Mouse (Mus musculus) embryonic facial prominence, embryonic 14.5 days (tissue): ENCODE measurements around the gene 2310057N15Rik. TPM values are rescaled to one million over a fixed set of nuclear protein-coding genes. Genes with fewer than 3 reads are reported as not detected.

Experiments used
- ATAC-seq: fragments of 200-750 bp; cut with Nextera tagmentation; 2 replicates; pipeline ENCODE4 v1.8.0; 2017; ENCODE audit warnings: low read depth, moderate number of reproducible peaks, moderate TSS enrichment
- DNase-seq: peaks from one replicate; pipeline ENCODE4 v3.0.0-alpha.2; 2015; ENCODE audit warnings: low spot score
- H3K27ac ChIP-seq: fragments of 300-500 bp; sonication (generic); replicated peaks from 2 replicates; pipeline ENCODE4 v1.5.1; 2014; ENCODE audit warnings: low read depth, mild to moderate bottlenecking, low read length, moderate library complexity
- H3K27me3 ChIP-seq: fragments of 300-500 bp; sonication (generic); replicated peaks from 2 replicates; pipeline ENCODE4 v1.6.1; 2014; ENCODE audit warnings: low read length; ENCODE audit not compliant: control insufficient read depth, insufficient read depth
- H3K36me3 ChIP-seq: fragments of 300-500 bp; sonication (generic); 2 replicates; pipeline ENCODE4 v1.6.1; 2014; ENCODE audit warnings: low read length, mixed read lengths; ENCODE audit not compliant: control insufficient read depth, insufficient read depth
- H3K4me1 ChIP-seq: fragments of 300-500 bp; sonication (generic); 2 replicates; pipeline ENCODE4 v1.6.1; 2014; ENCODE audit warnings: antibody characterized with exemption, low read length; ENCODE audit not compliant: control insufficient read depth, insufficient read depth
- H3K4me2 ChIP-seq: fragments of 300-500 bp; sonication (generic); 2 replicates; pipeline ENCODE4 v1.6.1; 2014; ENCODE audit warnings: low read depth, mild to moderate bottlenecking, low read length, moderate library complexity, mixed read lengths
- H3K4me3 ChIP-seq: fragments of 300-500 bp; sonication (generic); 2 replicates; pipeline ENCODE4 v1.5.1; 2014; ENCODE audit warnings: low read depth, mild to moderate bottlenecking, low read length
- H3K9ac ChIP-seq: fragments of 300-500 bp; sonication (generic); 2 replicates; pipeline ENCODE4 v1.6.1; 2014; ENCODE audit warnings: low read depth, mild to moderate bottlenecking, low read length, moderate library complexity, mixed read lengths
- H3K9me3 ChIP-seq: fragments of 300-500 bp; sonication (generic); 2 replicates; pipeline ENCODE4 v1.6.1; 2016; ENCODE audit warnings: low read length; ENCODE audit not compliant: control insufficient read depth
- WGBS: fragments of 180-500 bp; shearing (Covaris S2); extraction: QIAGEN DNeasy Blood & Tissue Kit; methylation state at CpG from one replicate; pipeline ENCODE4 v1.1.7; 2014; 5-methylcytosine and 5-hydroxymethylcytosine counted together
- polyA plus RNA-seq: library from polyadenylated mRNA; unstranded; fragments of >200 nt; fragmentation: Nextera tagmentation; extraction: Ambion mirVana; gene quantifications from 2 replicates; pipeline ENCODE4 v1.2.1, GENCODE M21; 2014

2310057N15Rik gene
- polyA plus RNA-seq, 1 experiment from 2014 or later = not detected

GRCm38 (mm10) chr16:88744750-88745340 is 29.2 kb downstream of the 2310057N15Rik start:
- Histone ChIP-seq H3K27me3 (no peaks in the 10 kb centered on the region), H3K4me3 (no peak overlapping the region), H3K4me2 (no peak overlapping the region), H3K4me1 (no peaks in the 10 kb centered on the region), H3K9me3 (no peaks in the 10 kb centered on the region), H3K36me3 (no peaks in the 10 kb centered on the region), H3K27ac (no peak overlapping the region), H3K9ac (no peak overlapping the region)
- ATAC-seq (no peak), DNase-seq (peak; percentile 37)
- 74% methylated on average over 4 of the region's 4 CpGs for WGBS

- peak; percentile 53; the same call in 1 of the 2 replicates for ATAC-seq
- WGBS = 55% methylated on average over 2 of the region's 2 CpGs
These were observed 38.6 kb downstream of the 2310057N15Rik start for GRCm38 (mm10) chr16:88735391-88735790.

DNA sequence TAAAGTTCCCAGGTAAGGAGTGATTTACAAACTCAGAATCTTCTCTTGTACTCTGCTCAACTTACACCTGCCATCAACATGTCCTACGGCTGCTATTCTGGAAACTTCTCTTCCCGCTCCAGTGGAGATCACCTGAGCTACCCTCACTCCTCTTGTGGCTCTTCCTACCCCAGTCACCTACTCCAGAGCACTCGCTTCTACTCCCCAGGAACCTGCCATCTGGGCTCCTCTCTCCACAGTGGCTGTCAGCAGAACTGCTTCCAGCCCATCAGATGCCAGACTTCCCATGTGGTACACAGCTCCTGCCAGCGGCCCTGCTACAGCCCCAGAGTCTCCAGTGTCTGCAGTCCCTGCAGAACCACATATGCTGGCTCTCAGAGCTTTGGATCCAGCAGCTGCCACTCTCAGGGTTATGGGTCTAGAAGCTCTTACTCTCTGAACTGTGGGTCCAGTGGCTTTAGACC is 45.2 kb downstream of the 2310057N15Rik start, which contains the start of gene Krtap13-1:
Krtap13-1 (plus strand) TSS at position 51 of the 464 bp plus-strand sequence.
- Histone ChIP-seq H3K27me3 (no peaks in the 10 kb centered on the region), H3K4me2 (no peak within 1 kb of the TSS), H3K4me3 (no peak within 1 kb of the TSS), H3K9ac (no peak within 1 kb of the TSS), H3K9me3 (no peaks in the 10 kb centered on the region), H3K4me1 (no peaks in the 10 kb centered on the region), H3K36me3 (no peaks in the 10 kb centered on the region), H3K27ac (no peak within 1 kb of the TSS)
- no peak for DNase-seq
- 72% methylated on average over 4 of the region's 4 CpGs for WGBS
- ATAC-seq = no peak

More at GRCm38 (mm10) chr16:88735391-88735790, 38.6 kb downstream of the 2310057N15Rik start:
- Histone ChIP-seq H3K36me3 (no peaks in the 10 kb centered on the region), H3K9me3 (no peaks in the 10 kb centered on the region), H3K4me1 (no peaks in the 10 kb centered on the region), H3K4me2 (no peak overlapping the region), H3K4me3 (no peak overlapping the region), H3K27me3 (no peaks in the 10 kb centered on the region), H3K27ac (no peak overlapping the region), H3K9ac (no peak overlapping the region)
- DNase-seq = peak; percentile 67

Other genes with a start within 250 kb of the 2310057N15Rik start
- 7.8 TPM in 2 replicates for gene Cldn8, start 211.0 kb downstream of the 2310057N15Rik start, polyA plus RNA-seq
- gene Krtap24-1, start 161.9 kb downstream of the 2310057N15Rik start, polyA plus RNA-seq = 0.11 TPM in 1 of 2 replicates, not detected in the other
- gene 2310079G19Rik, start 146.5 kb downstream of the 2310057N15Rik start, polyA plus RNA-seq = not detected in 2 replicates
- gene Krtap26-1, start 126.4 kb downstream of the 2310057N15Rik start, polyA plus RNA-seq = 0.42 TPM in 1 of 2 replicates, not detected in the other
- gene Krtap27-1, start 102.5 kb downstream of the 2310057N15Rik start, polyA plus RNA-seq = not detected in 2 replicates
- not detected in 2 replicates for gene 2310061N02Rik, start 66.2 kb downstream of the 2310057N15Rik start, polyA plus RNA-seq
- gene Krtap13-1, start 45.3 kb downstream of the 2310057N15Rik start, polyA plus RNA-seq = not detected in 2 replicates
- gene Krtap13, start 22.6 kb downstream of the 2310057N15Rik start, polyA plus RNA-seq = 0.51 TPM in 1 of 2 replicates, not detected in the other
- 1.8 TPM in 1 of 2 replicates, not detected in the other for gene 2310034C09Rik, start 15.4 kb downstream of the 2310057N15Rik start, polyA plus RNA-seq
- gene Gm5965, start 3.7 kb upstream of the 2310057N15Rik start, polyA plus RNA-seq = not detected in 2 replicates
- not detected in 2 replicates for gene Gm20741, start 38.0 kb upstream of the 2310057N15Rik start, polyA plus RNA-seq
- not detected in 2 replicates for gene Krtap15, start 46.0 kb upstream of the 2310057N15Rik start, polyA plus RNA-seq
- gene Krtap14, start 51.9 kb upstream of the 2310057N15Rik start, polyA plus RNA-seq = not detected in 2 replicates
- not detected in 2 replicates for gene Krtap19-1, start 95.2 kb upstream of the 2310057N15Rik start, polyA plus RNA-seq
- gene Krtap19-2, start 100.1 kb upstream of the 2310057N15Rik start, polyA plus RNA-seq = not detected in 2 replicates
- not detected in 2 replicates for gene Krtap19-3, start 103.8 kb upstream of the 2310057N15Rik start, polyA plus RNA-seq
- not detected in 2 replicates for gene Krtap19-4, start 110.9 kb upstream of the 2310057N15Rik start, polyA plus RNA-seq
- not detected in 2 replicates for gene Krtap19-5, start 122.3 kb upstream of the 2310057N15Rik start, polyA plus RNA-seq
- not detected in 2 replicates for gene Krtap19-9b, start 158.1 kb upstream of the 2310057N15Rik start, polyA plus RNA-seq
- gene Krtap16-3, start 188.7 kb upstream of the 2310057N15Rik start, polyA plus RNA-seq = not detected in 2 replicates
- not detected in 2 replicates for gene Krtap22-2, start 236.6 kb upstream of the 2310057N15Rik start, polyA plus RNA-seq
- 0.33 TPM in 1 of 2 replicates, not detected in the other for gene Gm10229, start 241.1 kb upstream of the 2310057N15Rik start, polyA plus RNA-seq